Mouse (Mus musculus): ENCODE data around the gene Fhdc1.

GRCm38 (mm10) chr3:84412920-84413319 is 67.3 kb downstream of the Fhdc1 start:
- TF ChIP-seq CTCF (IDR thresholded peaks at IDR 0.05; ENCODE audit: low read depth): no peak
- TF ChIP-seq EP300 (optimal IDR thresholded peaks at IDR 0.05): no peak

Data from stomach, postnatal 0 days (tissue).